Mouse (Mus musculus) heart, embryonic 12.5 days (tissue): Measurements from ENCODE around the gene Slc16a1. TPM values are rescaled to one million over a fixed set of nuclear protein-coding genes. Genes with fewer than 3 reads are reported as not detected.
"Not testable (repeated sequence)": the region's sequence is repeated elsewhere in the genome, so short reads cannot be mapped to it uniquely, and the experiment has no call there.

Source experiments
- ATAC-seq: fragments of 200-750 bp; cut with Nextera tagmentation; 2 replicates; pipeline ENCODE4 v1.8.0; 2017; ENCODE audit warnings: moderate TSS enrichment, moderate library complexity; ENCODE audit not compliant: insufficient number of reproducible peaks, low FRiP score
- H3K27ac ChIP-seq: fragments of 300-500 bp; sonication (generic); 2 replicates; pipeline ENCODE4 v1.5.1; 2016; ENCODE audit warnings: mild to moderate bottlenecking, moderate library complexity; ENCODE audit not compliant: poor library complexity, severe bottlenecking
- H3K27me3 ChIP-seq: fragments of 300-500 bp; sonication (generic); replicated peaks from 2 replicates; pipeline ENCODE4 v1.6.1; 2016; ENCODE audit warnings: mild to moderate bottlenecking, moderate library complexity
- H3K36me3 ChIP-seq: fragments of 300-500 bp; sonication (generic); 2 replicates; pipeline ENCODE4 v1.6.1; 2016; ENCODE audit warnings: mild to moderate bottlenecking, moderate library complexity
- H3K4me1 ChIP-seq: fragments of 300-500 bp; sonication (generic); replicated peaks from 2 replicates; pipeline ENCODE4 v1.6.1; 2016; ENCODE audit warnings: mild to moderate bottlenecking
- H3K4me2 ChIP-seq: fragments of 300-500 bp; sonication (generic); 2 replicates; pipeline ENCODE4 v1.6.1; 2016; ENCODE audit warnings: mild to moderate bottlenecking, moderate library complexity
- H3K4me3 ChIP-seq: fragments of 300-500 bp; sonication (generic); 2 replicates; pipeline ENCODE4 v1.5.1; 2016; ENCODE audit warnings: mild to moderate bottlenecking
- H3K9ac ChIP-seq: fragments of 300-500 bp; sonication (generic); 2 replicates; pipeline ENCODE4 v1.6.1; 2016; ENCODE audit warnings: mild to moderate bottlenecking, moderate library complexity
- H3K9me3 ChIP-seq: fragments of 300-500 bp; sonication (generic); replicated peaks from 2 replicates; pipeline ENCODE4 v1.6.1; 2016; ENCODE audit warnings: mild to moderate bottlenecking, moderate library complexity
- WGBS: fragments of 180-500 bp; shearing (Covaris S2); methylation state at CpG from one replicate; pipeline ENCODE4 v1.1.7; 2016; 5-methylcytosine and 5-hydroxymethylcytosine counted together
- polyA plus RNA-seq: library from polyadenylated mRNA; unstranded; fragments of >200 nt; fragmentation: Nextera tagmentation; extraction: Ambion mirVana; gene quantifications from 2 replicates; pipeline ENCODE4 v1.2.1, GENCODE M21; 2016

Slc16a1 gene
- polyA plus RNA-seq, 1 experiment from 2014 or later = 89.3 TPM

- ATAC-seq = peak; percentile 71
- no peak overlapping the region for H3K27ac ChIP-seq
- H3K4me3 ChIP-seq = peak overlapping the region; percentile 47
- no peaks in the 10 kb centered on the region for H3K9me3 ChIP-seq
- H3K4me1 ChIP-seq = peaks cover 38% of the 10 kb centered on the region
- no peaks in the 10 kb centered on the region for H3K27me3 ChIP-seq
- H3K9ac ChIP-seq = peak overlapping the region; percentile 53
- no peaks in the 10 kb centered on the region for H3K36me3 ChIP-seq
- peak overlapping the region; percentile 73 for H3K4me2 ChIP-seq
- 5% methylated on average over 23 of the region's 23 CpGs for WGBS
Observed at GRCm38 (mm10) chr3:104675258-104675851, 36.9 kb downstream of the Slc16a1 start.

GRCm38 (mm10) chr3:104677781-104678180, 39.3 kb downstream of the Slc16a1 start:
- Histone ChIP-seq H3K4me3 (no peak overlapping the region), H3K27ac (no peak overlapping the region), H3K4me2 (no peak overlapping the region), H3K27me3 (no peaks in the 10 kb centered on the region), H3K9ac (no peak overlapping the region), H3K36me3 (no peaks in the 10 kb centered on the region), H3K9me3 (no peaks in the 10 kb centered on the region), H3K4me1 (peaks cover 23% of the 10 kb centered on the region)
- 87% methylated on average over 2 of the region's 2 CpGs for WGBS
- no peak for ATAC-seq

- 83% methylated on average over 8 of the region's 8 CpGs for WGBS
Observed at GRCm38 (mm10) chr3:104678826-104679225, 40.4 kb downstream of the Slc16a1 start.

GRCm38 (mm10) chr3:104682671-104683504, 44.4 kb downstream of the Slc16a1 start:
- H3K27ac ChIP-seq = no peak overlapping the region
- H3K36me3 ChIP-seq = no peaks in the 10 kb centered on the region
- no peak overlapping the region for H3K9ac ChIP-seq
- no peak overlapping the region for H3K4me2 ChIP-seq
- H3K9me3 ChIP-seq = no peaks in the 10 kb centered on the region
- H3K4me1 ChIP-seq = no peaks in the 10 kb centered on the region
- H3K4me3 ChIP-seq = no peak overlapping the region
- peak; percentile 53; the same call in 1 of the 2 replicates for ATAC-seq
- H3K27me3 ChIP-seq = no peaks in the 10 kb centered on the region
- 55% methylated on average over 11 of the region's 11 CpGs for WGBS

More at GRCm38 (mm10) chr3:104678826-104679225, 40.4 kb downstream of the Slc16a1 start:
- no peak overlapping the region for H3K27ac ChIP-seq
- peaks cover 16% of the 10 kb centered on the region for H3K4me1 ChIP-seq
- H3K27me3 ChIP-seq = no peaks in the 10 kb centered on the region
- no peaks in the 10 kb centered on the region for H3K36me3 ChIP-seq
- H3K9ac ChIP-seq = no peak overlapping the region
- no peak overlapping the region for H3K4me3 ChIP-seq
- H3K9me3 ChIP-seq = no peaks in the 10 kb centered on the region
- ATAC-seq = no peak
- H3K4me2 ChIP-seq = no peak overlapping the region

- WGBS = 6% methylated on average over 23 of the region's 23 CpGs
- no peaks in the 10 kb centered on the region for H3K27me3 ChIP-seq
- no peaks in the 10 kb centered on the region for H3K36me3 ChIP-seq
- no peaks in the 10 kb centered on the region for H3K9me3 ChIP-seq
- no peak overlapping the region for H3K9ac ChIP-seq
- peak; percentile 67; the same call in 1 of the 2 replicates for ATAC-seq
- H3K4me3 ChIP-seq = no peak overlapping the region
- H3K27ac ChIP-seq = no peak overlapping the region
- H3K4me2 ChIP-seq = no peak overlapping the region
- no peaks in the 10 kb centered on the region for H3K4me1 ChIP-seq
Observed at GRCm38 (mm10) chr3:104700751-104701335, 62.4 kb downstream of the Slc16a1 start.

- peaks cover 4% of the 10 kb centered on the region for H3K4me1 ChIP-seq
- no peak overlapping the region for H3K4me3 ChIP-seq
- no peak overlapping the region for H3K4me2 ChIP-seq
- H3K27me3 ChIP-seq = no peaks in the 10 kb centered on the region
- 75% methylated on average over 1 of the region's 1 CpGs for WGBS
- no peak overlapping the region for H3K27ac ChIP-seq
- no peak overlapping the region for H3K9ac ChIP-seq
- no peak for ATAC-seq
- H3K36me3 ChIP-seq = no peaks in the 10 kb centered on the region
- no peaks in the 10 kb centered on the region for H3K9me3 ChIP-seq
Observed at GRCm38 (mm10) chr3:104701761-104702160, 63.3 kb downstream of the Slc16a1 start.

GRCm38 (mm10) chr3:104703941-104704340, 65.5 kb downstream of the Slc16a1 start:
- H3K4me1 ChIP-seq = peaks cover 14% of the 10 kb centered on the region
- H3K27ac ChIP-seq = no peak overlapping the region
- H3K27me3 ChIP-seq = no peaks in the 10 kb centered on the region
- H3K9me3 ChIP-seq = 0 out of 2 replicates have a peak, but pooled peaks cover 7% of the 10 kb centered on the region
- H3K4me3 ChIP-seq = no peak overlapping the region
- no peak for ATAC-seq
- H3K36me3 ChIP-seq = no peaks in the 10 kb centered on the region
- 82% methylated on average over 4 of the region's 4 CpGs for WGBS
- H3K4me2 ChIP-seq = no peak overlapping the region
- no peak overlapping the region for H3K9ac ChIP-seq

- ATAC-seq = no peak
- H3K4me3 ChIP-seq = no peak overlapping the region
- H3K27ac ChIP-seq = no peak overlapping the region
- 60% methylated on average over 2 of the region's 2 CpGs for WGBS
- peaks cover 14% of the 10 kb centered on the region for H3K4me1 ChIP-seq
- peaks cover 12% of the 10 kb centered on the region; the same call in 1 of the 2 replicates for H3K9me3 ChIP-seq
- H3K9ac ChIP-seq = no peak overlapping the region
- no peaks in the 10 kb centered on the region for H3K36me3 ChIP-seq
- H3K27me3 ChIP-seq = no peaks in the 10 kb centered on the region
- H3K4me2 ChIP-seq = no peak overlapping the region
Observed at GRCm38 (mm10) chr3:104706446-104706845, 68.0 kb downstream of the Slc16a1 start.

GRCm38 (mm10) chr3:104706951-104707771, 68.7 kb downstream of the Slc16a1 start:
- H3K27ac ChIP-seq, H3K36me3 ChIP-seq, H3K4me3 ChIP-seq, H3K4me2 ChIP-seq, H3K9ac ChIP-seq, H3K27me3 ChIP-seq: not testable (repeated sequence)
- peak; percentile 72; the same call in 1 of the 2 replicates for ATAC-seq
- Histone ChIP-seq H3K9me3 (peaks cover 12% of the 10 kb centered on the region; the same call in 1 of the 2 replicates), H3K4me1 (peaks cover 14% of the 10 kb centered on the region)
- WGBS = 58% methylated on average over 6 of the region's 6 CpGs

GRCm38 (mm10) chr3:104707772-104708144, 69.3 kb downstream of the Slc16a1 start:
- not testable (repeated sequence) for H3K9ac ChIP-seq, H3K36me3 ChIP-seq, H3K27ac ChIP-seq, H3K27me3 ChIP-seq, H3K4me3 ChIP-seq, H3K4me2 ChIP-seq
- WGBS = 50% methylated on average over 1 of the region's 1 CpGs
- peaks cover 12% of the 10 kb centered on the region; the same call in 1 of the 2 replicates for H3K9me3 ChIP-seq
- H3K4me1 ChIP-seq = peaks cover 17% of the 10 kb centered on the region
- peak; percentile 27; the same call in 1 of the 2 replicates for ATAC-seq
